Mouse (Mus musculus) heart, adult 9 months (tissue): Measurements from ENCODE around the gene Zbtb22.

ENCODE experiments used
- DNase-seq, 2 experiments: peaks; one replicate each; pipeline ENCODE4 v3.0.0; 2022; ENCODE audit warnings: low spot score in 2 of 2

The Zbtb22 gene

DNA sequence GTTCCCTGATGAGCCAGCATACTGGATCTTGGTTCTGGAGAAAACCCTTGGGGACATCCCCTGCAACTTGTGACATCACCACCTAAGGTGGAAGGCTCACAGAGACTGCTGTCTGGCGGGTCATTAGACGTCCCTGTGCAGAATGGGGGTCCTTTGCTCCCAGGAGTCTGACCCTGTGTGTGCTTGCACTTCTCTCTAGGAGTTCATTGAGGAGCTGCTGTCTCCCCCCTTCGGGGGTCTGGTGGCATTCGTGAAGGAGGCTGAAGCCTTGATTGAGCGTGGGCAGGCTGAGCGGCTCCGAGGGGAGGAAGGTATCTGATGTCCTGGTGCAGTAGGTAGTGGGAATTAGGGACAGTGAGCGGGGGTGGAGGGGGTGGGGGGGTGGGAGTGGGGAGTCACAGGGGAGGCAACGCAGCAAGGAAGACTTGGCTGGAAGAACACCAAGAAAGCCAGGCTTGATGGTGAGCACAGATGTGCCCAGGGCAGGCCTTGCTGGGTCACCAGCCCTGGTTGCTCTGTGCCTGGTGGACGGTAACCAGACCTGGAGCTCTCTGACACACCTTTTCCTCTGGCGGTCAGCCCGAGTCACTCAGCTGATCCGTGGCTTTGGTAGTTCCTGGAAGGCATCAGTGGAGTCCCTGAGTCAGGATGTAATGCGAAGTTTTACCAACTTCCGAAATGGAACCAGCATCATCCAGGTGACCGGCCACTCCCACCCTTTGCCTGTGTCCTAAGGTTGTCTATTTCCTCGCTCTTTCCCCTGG lies 49.6 kb downstream of the Zbtb22 start:
- no peak for DNase-seq

DNA sequence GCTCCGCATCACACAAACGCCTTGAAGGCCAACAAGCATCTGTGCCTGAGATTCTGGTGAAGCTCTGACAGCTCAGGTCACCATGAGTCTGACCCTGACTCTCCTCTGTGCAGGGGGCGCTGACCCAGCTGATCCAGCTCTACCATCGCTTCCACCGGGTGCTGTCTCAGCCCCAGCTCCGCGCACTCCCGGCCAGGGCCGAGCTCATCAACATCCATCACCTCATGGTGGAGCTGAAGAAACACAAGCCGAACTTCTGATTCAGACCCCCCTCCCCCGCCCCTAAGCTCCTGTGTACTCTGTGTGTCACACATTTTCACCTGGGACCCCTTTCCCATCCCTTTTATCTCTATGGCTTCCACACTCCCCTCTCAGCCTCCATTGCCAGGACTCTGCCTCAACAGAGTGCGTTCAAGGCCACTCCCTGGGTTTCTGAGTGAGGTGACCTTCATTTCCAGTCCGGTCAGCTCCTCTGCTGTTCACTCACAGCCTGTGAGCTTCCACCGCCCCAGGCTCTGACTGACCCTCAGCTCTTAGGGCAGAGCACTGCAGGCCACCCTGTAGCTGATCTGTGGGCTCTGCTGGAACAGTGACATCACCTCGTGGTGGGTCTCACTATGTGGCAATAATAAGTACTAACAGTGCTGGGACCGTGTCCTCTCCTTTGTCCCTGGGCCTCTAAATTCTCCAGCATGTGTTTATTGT lies 50.3 kb downstream of the Zbtb22 start:
- no peak for DNase-seq

DNA sequence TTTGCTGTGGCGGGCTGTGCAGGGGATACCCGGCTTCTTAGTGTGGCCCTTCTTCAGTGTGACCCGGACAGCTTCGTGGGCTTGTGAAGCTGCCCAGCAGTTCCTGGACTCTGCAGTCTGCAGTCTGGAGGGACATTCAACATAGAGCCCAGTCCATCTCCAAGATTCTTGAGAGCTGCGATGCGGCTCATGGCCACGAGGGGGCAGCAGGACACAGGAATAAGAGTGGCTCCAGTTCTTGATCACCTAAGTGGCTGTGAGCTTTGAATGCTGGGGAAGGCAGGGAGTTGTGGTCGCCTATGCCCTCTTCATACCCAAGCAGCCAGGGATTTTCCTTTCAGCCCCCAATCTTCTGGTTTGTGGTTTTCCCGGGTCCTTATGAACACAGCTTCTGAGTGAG lies 52.8 kb downstream of the Zbtb22 start:
- DNase-seq = peak; percentile 58 to 73
